Mouse (Mus musculus): ENCODE measurements around the gene Slc47a1. TPM values are rescaled to one million over a fixed set of nuclear protein-coding genes. Genes with fewer than 3 reads are reported as not detected.
"Not testable (repeated sequence)": the region's sequence is repeated elsewhere in the genome, so short reads cannot be mapped to it uniquely, and the experiment has no call there.

The Slc47a1 gene
- polyA plus RNA-seq, 1 experiment from 2014 or later: not detected

GRCm38 (mm10) chr11:61309831-61310230 lies 68.3 kb downstream of the Slc47a1 start:
- no peak overlapping the region for H3K9ac ChIP-seq
- DNase-seq (ENCODE audit: low spot score) (no peak), ATAC-seq (ENCODE audit: low FRiP score) (no peak)
- H3K27ac ChIP-seq: no peak overlapping the region
- H3K27me3 ChIP-seq (ENCODE audit: control insufficient read depth, insufficient read depth, low read length): no peaks in the 10 kb centered on the region
- H3K4me3 ChIP-seq (replicated peaks; ENCODE audit: low read length): no peak overlapping the region
- H3K36me3 ChIP-seq (replicated peaks; ENCODE audit: control insufficient read depth, insufficient read depth): no peaks in the 10 kb centered on the region
- no peaks in the 10 kb centered on the region for H3K9me3 ChIP-seq (ENCODE audit: control insufficient read depth, low read length)
- H3K4me2 ChIP-seq (replicated peaks): no peak overlapping the region
- H3K4me1 ChIP-seq (replicated peaks; ENCODE audit: control insufficient read depth, insufficient read depth, low read length): no peaks in the 10 kb centered on the region
- 73% methylated on average over 12 of the region's 12 CpGs for WGBS

DNA sequence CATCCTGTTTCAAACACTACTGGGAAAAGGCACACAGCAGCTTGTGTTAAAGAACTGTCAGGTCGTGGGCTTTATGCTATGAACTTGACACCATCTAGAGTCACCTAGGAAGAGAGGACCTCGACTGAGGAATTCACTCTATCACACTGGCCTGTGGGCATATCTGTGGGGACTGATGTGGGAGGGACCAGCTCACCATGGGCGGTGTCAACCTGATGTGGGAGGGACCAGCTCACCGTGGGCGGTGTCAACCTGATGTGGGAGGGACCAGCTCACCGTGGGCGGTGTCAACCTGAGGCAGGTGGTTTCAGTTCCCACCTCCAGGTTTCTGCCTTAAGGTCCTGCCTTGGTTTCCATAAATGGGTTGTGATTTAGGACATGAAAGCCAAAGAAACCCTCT lies 70.3 kb downstream of the Slc47a1 start:
- DNase-seq (ENCODE audit: low spot score) (no peak), ATAC-seq (ENCODE audit: low FRiP score) (no peak)
- no peak overlapping the region for H3K9ac ChIP-seq
- H3K4me3 ChIP-seq (replicated peaks; ENCODE audit: low read length): no peak overlapping the region
- H3K4me1 ChIP-seq (replicated peaks; ENCODE audit: control insufficient read depth, insufficient read depth, low read length): no peaks in the 10 kb centered on the region
- no peaks in the 10 kb centered on the region for H3K27me3 ChIP-seq (ENCODE audit: control insufficient read depth, insufficient read depth, low read length)
- no peak overlapping the region for H3K4me2 ChIP-seq (replicated peaks)
- no peaks in the 10 kb centered on the region for H3K9me3 ChIP-seq (ENCODE audit: control insufficient read depth, low read length)
- 34% methylated on average over 7 of the region's 7 CpGs for WGBS
- no peak overlapping the region for H3K27ac ChIP-seq
- no peaks in the 10 kb centered on the region for H3K36me3 ChIP-seq (replicated peaks; ENCODE audit: control insufficient read depth, insufficient read depth)

DNA sequence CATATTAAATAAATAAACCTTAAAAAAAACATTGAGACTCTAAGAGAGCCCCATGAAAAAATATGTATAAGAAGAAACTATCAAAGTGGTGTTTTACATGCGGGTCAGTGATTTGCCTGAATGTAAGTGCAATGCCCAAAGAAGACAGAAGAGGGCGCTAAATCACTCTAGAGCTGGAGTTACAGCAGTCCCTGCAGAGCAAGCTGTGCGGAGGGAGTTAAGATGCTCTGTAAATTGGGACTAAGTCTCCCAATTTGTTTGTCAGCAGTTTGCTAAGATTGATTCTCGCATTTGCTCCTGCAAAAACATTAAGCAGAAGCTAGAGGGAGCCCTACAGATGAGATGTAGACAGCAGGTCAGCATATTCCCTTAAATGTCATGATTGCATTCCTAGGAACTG lies 72.8 kb downstream of the Slc47a1 start:
- Histone ChIP-seq H3K4me3 (replicated peaks; ENCODE audit: low read length) (no peak overlapping the region), H3K27me3 (ENCODE audit: control insufficient read depth, insufficient read depth, low read length) (no peaks in the 10 kb centered on the region), H3K36me3 (replicated peaks; ENCODE audit: control insufficient read depth, insufficient read depth) (no peaks in the 10 kb centered on the region), H3K4me1 (replicated peaks; ENCODE audit: control insufficient read depth, insufficient read depth, low read length) (no peaks in the 10 kb centered on the region), H3K27ac (no peak overlapping the region), H3K9ac (no peak overlapping the region), H3K4me2 (replicated peaks) (no peak overlapping the region), H3K9me3 (ENCODE audit: control insufficient read depth, low read length) (no peaks in the 10 kb centered on the region)
- ATAC-seq (ENCODE audit: low FRiP score) (no peak), DNase-seq (ENCODE audit: low spot score) (no peak)
- 79% methylated on average over 4 of the region's 4 CpGs for WGBS

DNA sequence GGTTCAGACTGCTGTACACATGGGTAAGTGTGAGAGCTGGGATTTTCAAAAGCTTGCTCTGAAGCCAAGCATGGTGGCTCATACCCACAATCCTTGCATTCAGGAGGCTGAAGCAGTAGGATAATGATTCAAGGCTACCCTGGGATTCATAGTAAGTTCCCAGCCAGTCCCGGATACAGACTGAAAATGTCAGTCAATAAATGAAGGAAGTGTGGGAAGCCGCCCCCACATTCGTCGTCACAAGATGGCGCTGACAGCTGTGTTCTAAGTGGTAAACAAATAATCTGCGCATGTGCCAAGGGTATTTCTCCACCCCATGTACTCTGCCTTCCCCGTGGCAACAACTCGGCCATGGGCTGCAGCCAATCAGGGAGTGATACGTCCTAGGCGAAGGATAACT lies 73.6 kb downstream of the Slc47a1 start:
- not testable (repeated sequence) for DNase-seq (ENCODE audit: low spot score); H3K4me1 ChIP-seq (replicated peaks; ENCODE audit: control insufficient read depth, insufficient read depth, low read length); H3K9ac ChIP-seq; H3K4me2 ChIP-seq (replicated peaks); H3K4me3 ChIP-seq (replicated peaks; ENCODE audit: low read length); H3K27me3 ChIP-seq (ENCODE audit: control insufficient read depth, insufficient read depth, low read length); H3K9me3 ChIP-seq (ENCODE audit: control insufficient read depth, low read length); ATAC-seq (ENCODE audit: low FRiP score); H3K36me3 ChIP-seq (replicated peaks; ENCODE audit: control insufficient read depth, insufficient read depth); H3K27ac ChIP-seq
- 99% methylated on average over 6 of the region's 10 CpGs for WGBS

- ATAC-seq (ENCODE audit: low FRiP score) (no peak), DNase-seq (ENCODE audit: low spot score) (no peak)
- Histone ChIP-seq H3K9me3 (ENCODE audit: control insufficient read depth, low read length) (no peaks in the 10 kb centered on the region), H3K36me3 (replicated peaks; ENCODE audit: control insufficient read depth, insufficient read depth) (no peaks in the 10 kb centered on the region), H3K9ac (no peak overlapping the region), H3K4me3 (replicated peaks; ENCODE audit: low read length) (no peak overlapping the region), H3K27ac (no peak overlapping the region), H3K27me3 (ENCODE audit: control insufficient read depth, insufficient read depth, low read length) (no peaks in the 10 kb centered on the region), H3K4me2 (replicated peaks) (peak overlapping the region; percentile 12; the same call in 1 of the 2 replicates), H3K4me1 (replicated peaks; ENCODE audit: control insufficient read depth, insufficient read depth, low read length) (no peaks in the 10 kb centered on the region)
- 24% methylated on average over 12 of the region's 16 CpGs for WGBS
Measured at GRCm38 (mm10) chr11:61300716-61301392, 77.3 kb downstream of the Slc47a1 start.

- H3K27ac ChIP-seq: no peak overlapping the region
Measured at GRCm38 (mm10) chr11:61300205-61300604, 77.9 kb downstream of the Slc47a1 start.

GRCm38 (mm10) chr11:61297901-61298300 lies 80.2 kb downstream of the Slc47a1 start:
- WGBS: 84% methylated on average over 2 of the region's 2 CpGs
- ATAC-seq (ENCODE audit: low FRiP score) (no peak), DNase-seq (ENCODE audit: low spot score) (no peak)
- Histone ChIP-seq H3K9me3 (ENCODE audit: control insufficient read depth, low read length) (no peaks in the 10 kb centered on the region), H3K27me3 (ENCODE audit: control insufficient read depth, insufficient read depth, low read length) (no peaks in the 10 kb centered on the region), H3K27ac (no peak overlapping the region), H3K36me3 (replicated peaks; ENCODE audit: control insufficient read depth, insufficient read depth) (no peaks in the 10 kb centered on the region), H3K4me1 (replicated peaks; ENCODE audit: control insufficient read depth, insufficient read depth, low read length) (no peaks in the 10 kb centered on the region), H3K9ac (no peak overlapping the region), H3K4me3 (replicated peaks; ENCODE audit: low read length) (no peak overlapping the region), H3K4me2 (replicated peaks) (no peak overlapping the region)

More at GRCm38 (mm10) chr11:61300205-61300604, 77.9 kb downstream of the Slc47a1 start:
- WGBS: 56% methylated on average over 3 of the region's 3 CpGs
- DNase-seq (ENCODE audit: low spot score): no peak
- Histone ChIP-seq H3K27me3 (ENCODE audit: control insufficient read depth, insufficient read depth, low read length) (no peaks in the 10 kb centered on the region), H3K9me3 (ENCODE audit: control insufficient read depth, low read length) (no peaks in the 10 kb centered on the region), H3K9ac (no peak overlapping the region), H3K36me3 (replicated peaks; ENCODE audit: control insufficient read depth, insufficient read depth) (no peaks in the 10 kb centered on the region), H3K4me1 (replicated peaks; ENCODE audit: control insufficient read depth, insufficient read depth, low read length) (no peaks in the 10 kb centered on the region), H3K4me2 (replicated peaks) (no peak overlapping the region), H3K4me3 (replicated peaks; ENCODE audit: low read length) (no peak overlapping the region)
- no peak for ATAC-seq (ENCODE audit: low FRiP score)

DNA sequence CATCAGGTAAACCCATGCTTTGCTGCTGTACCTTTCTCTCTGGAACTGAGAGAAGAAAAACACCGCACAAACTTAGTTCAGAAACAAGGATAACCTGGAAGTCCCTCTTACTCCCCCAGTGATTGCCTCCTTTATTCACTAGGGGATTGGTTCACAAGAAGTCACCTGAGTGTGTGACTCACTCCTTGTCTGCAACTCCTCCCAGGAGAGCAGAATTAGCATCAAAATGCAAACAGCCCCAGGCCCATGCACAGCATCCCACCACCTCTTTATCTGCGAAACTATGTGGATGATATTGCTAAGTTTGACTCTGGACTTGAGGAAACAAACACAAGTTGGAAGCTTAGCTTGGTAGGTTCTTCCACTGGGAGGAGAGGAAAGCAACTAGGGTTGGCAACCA lies 80.8 kb downstream of the Slc47a1 start:
- ATAC-seq (ENCODE audit: low FRiP score) (no peak), DNase-seq (ENCODE audit: low spot score) (no peak)
- no peaks in the 10 kb centered on the region for H3K9me3 ChIP-seq (ENCODE audit: control insufficient read depth, low read length)
- no peak overlapping the region for H3K4me2 ChIP-seq (replicated peaks)
- no peak overlapping the region for H3K27ac ChIP-seq
- WGBS: 86% methylated on average over 2 of the region's 2 CpGs
- H3K36me3 ChIP-seq (replicated peaks; ENCODE audit: control insufficient read depth, insufficient read depth): no peaks in the 10 kb centered on the region
- H3K9ac ChIP-seq: no peak overlapping the region
- H3K27me3 ChIP-seq (ENCODE audit: control insufficient read depth, insufficient read depth, low read length): no peaks in the 10 kb centered on the region
- H3K4me1 ChIP-seq (replicated peaks; ENCODE audit: control insufficient read depth, insufficient read depth, low read length): no peaks in the 10 kb centered on the region
- no peak overlapping the region for H3K4me3 ChIP-seq (replicated peaks; ENCODE audit: low read length)

DNA sequence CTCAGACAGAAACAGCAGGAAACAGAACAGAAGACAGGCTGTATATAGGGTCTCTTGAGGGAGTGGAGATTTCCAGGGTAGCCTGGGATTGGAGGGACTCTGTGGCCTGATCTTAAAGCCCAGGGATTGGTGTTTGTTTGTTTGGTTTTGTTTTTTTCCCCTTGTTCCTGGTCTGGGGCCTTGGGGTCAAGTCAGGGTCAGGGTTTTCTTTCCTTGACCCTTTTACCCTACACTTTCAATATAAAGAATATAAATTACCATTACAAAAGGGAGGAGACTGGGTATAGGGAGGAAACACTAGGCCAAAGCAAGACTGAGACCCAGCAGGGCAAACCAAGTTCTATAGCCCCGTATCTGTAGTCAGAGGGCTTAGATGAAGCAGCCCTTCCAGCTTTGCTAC lies 81.6 kb downstream of the Slc47a1 start:
- Histone ChIP-seq H3K27me3 (ENCODE audit: control insufficient read depth, insufficient read depth, low read length) (no peaks in the 10 kb centered on the region), H3K36me3 (replicated peaks; ENCODE audit: control insufficient read depth, insufficient read depth) (no peaks in the 10 kb centered on the region), H3K4me3 (replicated peaks; ENCODE audit: low read length) (no peak overlapping the region), H3K27ac (no peak overlapping the region), H3K9ac (no peak overlapping the region), H3K4me2 (replicated peaks) (no peak overlapping the region), H3K4me1 (replicated peaks; ENCODE audit: control insufficient read depth, insufficient read depth, low read length) (no peaks in the 10 kb centered on the region), H3K9me3 (ENCODE audit: control insufficient read depth, low read length) (no peaks in the 10 kb centered on the region)
- WGBS: 21% methylated on average over 1 of the region's 1 CpGs
- DNase-seq (ENCODE audit: low spot score): no peak
- ATAC-seq (ENCODE audit: low FRiP score): no peak

DNA sequence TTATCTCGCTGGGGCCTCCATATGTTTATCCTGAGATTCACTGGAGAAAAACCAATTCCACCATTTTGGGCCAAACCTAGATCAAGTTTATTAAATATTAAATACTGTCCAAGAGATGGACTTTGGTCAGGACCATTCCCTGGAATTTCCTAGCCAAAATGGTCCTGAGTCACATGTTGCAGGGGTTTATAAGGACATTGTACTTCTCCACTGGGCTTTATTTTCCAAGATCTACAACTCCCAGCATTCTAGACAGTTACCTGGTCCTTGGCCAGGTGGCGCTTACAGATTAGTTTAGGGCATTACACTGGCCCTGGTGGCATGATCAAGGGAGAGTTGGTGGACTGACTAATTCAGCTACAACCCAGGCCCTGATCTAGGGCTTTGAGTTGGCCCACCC lies 82.6 kb downstream of the Slc47a1 start:
- no peaks in the 10 kb centered on the region for H3K27me3 ChIP-seq (ENCODE audit: control insufficient read depth, insufficient read depth, low read length)
- H3K9ac ChIP-seq: no peak overlapping the region
- H3K36me3 ChIP-seq (replicated peaks; ENCODE audit: control insufficient read depth, insufficient read depth): no peaks in the 10 kb centered on the region
- ATAC-seq (ENCODE audit: low FRiP score): no peak
- DNase-seq (ENCODE audit: low spot score): no peak
- H3K4me1 ChIP-seq (replicated peaks; ENCODE audit: control insufficient read depth, insufficient read depth, low read length): no peaks in the 10 kb centered on the region
- no peak overlapping the region for H3K4me2 ChIP-seq (replicated peaks)
- H3K4me3 ChIP-seq (replicated peaks; ENCODE audit: low read length): no peak overlapping the region
- no peak overlapping the region for H3K27ac ChIP-seq
- WGBS: 95% methylated on average over 2 of the region's 2 CpGs
- H3K9me3 ChIP-seq (ENCODE audit: control insufficient read depth, low read length): no peaks in the 10 kb centered on the region

Measured in hindbrain, embryonic 14.5 days (tissue).